Mouse (Mus musculus) heart, adult 2 months (tissue): ENCODE measurements around the gene Sart1.
A peak's percentile ranks its signal among the peaks of the same experiment; 100 is the strongest.

Experiments
- CTCF ChIP-seq: fragments of 200-600 bp; IDR thresholded peaks from 2 replicates; pipeline ENCODE4 v1.8.1; 2022; ENCODE audit warnings: antibody characterized with exemption, mild to moderate bottlenecking, moderate library complexity
- POLR2A ChIP-seq: fragments of 200-500 bp; IDR thresholded peaks from 2 replicates; pipeline ENCODE4 v1.6.1; 2011; ENCODE audit warnings: mild to moderate bottlenecking, low read depth, low read length, control low read depth; ENCODE audit not compliant: insufficient read depth

DNA sequence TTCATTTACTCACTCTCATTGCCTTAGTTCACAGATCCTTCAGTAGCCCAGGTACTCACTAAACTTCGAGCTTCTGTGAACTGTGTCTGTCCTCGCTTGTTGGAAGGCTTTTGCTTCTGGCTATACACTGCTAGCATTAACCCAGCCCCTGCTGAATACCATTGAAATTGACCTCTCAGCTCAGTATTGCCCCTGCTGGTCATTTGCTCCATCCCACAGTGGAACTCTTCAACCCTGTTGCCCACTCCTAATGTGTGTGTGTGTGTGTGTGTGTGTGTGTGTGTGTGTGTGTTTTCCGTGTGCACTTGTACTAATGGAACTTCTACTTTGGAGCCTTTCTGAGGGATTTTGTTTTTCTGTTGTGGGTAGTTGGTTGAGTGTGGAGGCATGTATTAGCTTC is 17.6 kb downstream of the Sart1 start:
- TF ChIP-seq POLR2A (no peak), CTCF (peak; percentile 19; the same call in 1 of the 2 replicates)
